Mouse (Mus musculus) spleen, adult 2 months (tissue): ENCODE measurements at regions not wholly inside any gene's neighbourhood (a gene's known extent, or its start where the extent isn't known, plus 50 kb on each side); places are given as distances from the start of the nearest gene placed in this dataset.

Source experiments
- CTCF ChIP-seq: fragments of 200-500 bp; IDR thresholded peaks from 2 replicates; pipeline ENCODE4 v1.5.1; 2011; ENCODE audit warnings: mild to moderate bottlenecking, inconsistent platforms; ENCODE audit not compliant: insufficient read depth, insufficient read length, insufficient replicate concordance; ENCODE audit errors: extremely low read depth
- POLR2A ChIP-seq: fragments of 200-500 bp; IDR thresholded peaks from 2 replicates; pipeline ENCODE4 v1.6.1; 2011; ENCODE audit warnings: low read depth, low read length, inconsistent platforms

DNA sequence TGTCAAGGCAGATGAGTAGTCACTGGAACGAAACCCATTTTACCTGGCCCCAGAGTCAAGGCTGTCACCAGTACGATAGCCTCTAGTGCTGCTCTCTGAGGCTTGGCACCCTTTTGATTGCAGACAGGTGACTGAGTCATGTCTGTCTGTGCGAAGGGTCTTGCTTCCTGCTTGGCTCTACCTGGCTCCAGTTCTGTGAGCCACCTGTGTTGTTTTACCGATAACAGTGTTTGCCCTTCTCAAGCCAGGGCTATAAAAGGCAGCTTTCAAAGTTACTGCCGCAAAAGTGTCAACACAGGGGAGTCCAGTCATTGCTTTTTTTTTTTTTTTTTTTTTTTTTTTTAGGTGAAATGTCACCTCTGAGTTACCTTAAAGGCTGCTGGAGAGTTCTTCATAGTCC is 91.6 kb upstream of the Jun start:
- TF ChIP-seq POLR2A: no peak
- TF ChIP-seq CTCF: no peak
